Mouse (Mus musculus) stomach, embryonic 16.5 days (tissue): ENCODE measurements at regions not wholly inside any gene's neighbourhood (a gene's known extent, or its start where the extent isn't known, plus 50 kb on each side); places are given as distances from the start of the nearest gene placed in this dataset.

Experiments
- ATAC-seq: fragments of 200-750 bp; cut with Nextera tagmentation; 2 replicates; pipeline ENCODE4 v1.8.0; 2017; ENCODE audit warnings: moderate number of reproducible peaks, moderate TSS enrichment; ENCODE audit not compliant: insufficient read depth, low FRiP score
- H3K27ac ChIP-seq: fragments of 300-500 bp; sonication (generic); 2 replicates; pipeline ENCODE4 v1.5.1; 2014; ENCODE audit warnings: low read length
- H3K27me3 ChIP-seq: fragments of 300-500 bp; sonication (generic); 2 replicates; pipeline ENCODE4 v1.6.1; 2014; ENCODE audit warnings: low read length, control low read depth, mixed read lengths; ENCODE audit not compliant: control insufficient read depth, insufficient read depth
- H3K36me3 ChIP-seq: fragments of 300-500 bp; sonication (generic); 2 replicates; pipeline ENCODE4 v1.6.1; 2014; ENCODE audit warnings: low read length; ENCODE audit not compliant: control insufficient read depth, insufficient read depth
- H3K4me1 ChIP-seq: fragments of 300-500 bp; sonication (generic); 2 replicates; pipeline ENCODE4 v1.6.1; 2014; ENCODE audit warnings: low read length, control low read depth, mixed read lengths; ENCODE audit not compliant: control insufficient read depth, insufficient read depth
- H3K4me2 ChIP-seq: fragments of 300-500 bp; sonication (generic); 2 replicates; pipeline ENCODE4 v1.6.1; 2014; ENCODE audit warnings: low read depth, low read length, mixed read lengths
- H3K4me3 ChIP-seq: fragments of 300-500 bp; sonication (generic); replicated peaks from 2 replicates; pipeline ENCODE4 v1.5.1; 2014; ENCODE audit warnings: mild to moderate bottlenecking, low read length
- H3K9ac ChIP-seq: fragments of 300-500 bp; sonication (generic); 2 replicates; pipeline ENCODE4 v1.6.1; 2014; ENCODE audit warnings: low read length
- H3K9me3 ChIP-seq: fragments of 300-500 bp; sonication (generic); replicated peaks from 2 replicates; pipeline ENCODE4 v1.6.1; 2016; ENCODE audit warnings: low read length, control low read depth; ENCODE audit not compliant: control insufficient read depth
- WGBS: fragments of 180-500 bp; shearing (Covaris S2); extraction: QIAGEN DNeasy Blood & Tissue Kit; methylation state at CpG from one replicate; pipeline ENCODE4 v1.1.7; 2014; 5-methylcytosine and 5-hydroxymethylcytosine counted together

DNA sequence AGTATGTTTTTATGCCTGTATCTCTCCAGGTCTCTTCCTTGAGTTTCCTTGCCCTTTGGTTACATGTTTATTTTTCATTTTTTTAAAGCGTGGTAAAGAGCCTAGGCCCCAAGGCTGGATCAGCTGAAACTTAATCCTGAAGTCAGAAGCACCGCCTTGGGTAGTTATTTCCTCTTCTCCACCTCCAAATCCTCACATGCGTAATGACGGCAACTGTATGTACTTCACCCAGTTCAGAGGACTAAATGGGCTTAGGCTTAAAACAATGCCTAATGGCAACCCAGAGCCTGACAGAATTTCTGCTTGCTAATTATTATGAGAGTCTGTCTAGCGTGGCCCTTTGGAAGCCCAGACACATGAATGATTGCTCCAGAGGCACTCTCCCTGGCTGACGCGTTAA is 316.6 kb upstream of the A1bg start:
- H3K27me3 ChIP-seq: no peaks in the 10 kb centered on the region
- H3K4me2 ChIP-seq: no peak overlapping the region
- H3K4me3 ChIP-seq: no peak overlapping the region
- WGBS: 67% methylated on average over 7 of the region's 7 CpGs
- no peak overlapping the region for H3K27ac ChIP-seq
- 0 out of 2 replicates have a peak, but pooled peaks cover 5% of the 10 kb centered on the region for H3K4me1 ChIP-seq
- no peak overlapping the region for H3K9ac ChIP-seq
- no peaks in the 10 kb centered on the region for H3K36me3 ChIP-seq
- H3K9me3 ChIP-seq: no peaks in the 10 kb centered on the region
- ATAC-seq: no peak

DNA sequence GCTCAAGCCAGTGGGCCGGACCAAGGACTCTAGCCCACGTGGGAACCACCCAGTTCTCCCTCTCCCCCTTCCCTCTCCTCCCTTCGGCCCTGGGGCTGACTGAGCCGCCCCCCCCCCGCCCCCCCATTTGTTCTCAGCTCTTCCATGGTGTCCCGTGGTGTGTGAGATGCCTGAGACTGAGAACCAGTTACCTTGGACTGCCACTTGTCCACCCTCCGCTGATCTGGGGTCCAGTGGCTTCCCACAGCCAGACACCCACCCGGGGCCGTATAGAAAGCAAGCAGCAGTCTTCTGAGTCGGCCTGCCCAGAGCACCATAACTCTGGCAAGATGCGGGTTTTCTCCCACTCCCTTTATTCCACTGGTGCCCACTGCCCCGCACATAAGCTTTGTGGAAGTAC is 316.2 kb upstream of the A1bg start:
- no peaks in the 10 kb centered on the region for H3K27me3 ChIP-seq

DNA sequence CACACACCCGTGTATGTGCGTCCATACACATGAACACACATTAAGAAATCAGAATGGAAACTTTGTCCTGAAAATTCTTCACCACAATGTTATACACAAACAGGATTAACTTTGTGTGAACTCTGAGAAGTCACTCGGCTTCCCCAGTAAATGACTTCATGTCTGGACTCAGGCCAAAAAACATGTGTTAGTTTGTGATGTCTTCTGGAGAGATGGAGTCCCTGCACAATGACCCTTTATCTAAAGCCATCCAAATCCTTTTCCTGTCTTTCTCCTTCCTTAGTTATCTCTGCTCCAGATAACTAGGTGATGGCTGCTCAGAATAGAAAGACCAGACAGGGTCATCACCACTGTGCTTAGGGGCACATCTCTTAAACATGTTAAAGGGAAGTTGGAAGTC is 306.8 kb upstream of the A1bg start:
- H3K27me3 ChIP-seq: no peaks in the 10 kb centered on the region
- no peak overlapping the region for H3K4me3 ChIP-seq
- H3K36me3 ChIP-seq: no peaks in the 10 kb centered on the region
- H3K9ac ChIP-seq: no peak overlapping the region
- 32% methylated on average over 3 of the region's 3 CpGs for WGBS
- ATAC-seq: no peak
- H3K4me2 ChIP-seq: no peak overlapping the region
- no peaks in the 10 kb centered on the region for H3K9me3 ChIP-seq
- no peaks in the 10 kb centered on the region; the same call in 1 of the 2 replicates for H3K4me1 ChIP-seq
- H3K27ac ChIP-seq: no peak overlapping the region

More for the DNA sequence above, 316.2 kb upstream of the A1bg start:
- H3K36me3 ChIP-seq: no peaks in the 10 kb centered on the region
- H3K4me2 ChIP-seq: no peak overlapping the region
- no peak overlapping the region for H3K9ac ChIP-seq
- no peak overlapping the region for H3K4me3 ChIP-seq
- H3K9me3 ChIP-seq: no peaks in the 10 kb centered on the region
- 0 out of 2 replicates have a peak, but pooled peaks cover 5% of the 10 kb centered on the region for H3K4me1 ChIP-seq
- H3K27ac ChIP-seq: no peak overlapping the region
- ATAC-seq: no peak
- 64% methylated on average over 12 of the region's 12 CpGs for WGBS

DNA sequence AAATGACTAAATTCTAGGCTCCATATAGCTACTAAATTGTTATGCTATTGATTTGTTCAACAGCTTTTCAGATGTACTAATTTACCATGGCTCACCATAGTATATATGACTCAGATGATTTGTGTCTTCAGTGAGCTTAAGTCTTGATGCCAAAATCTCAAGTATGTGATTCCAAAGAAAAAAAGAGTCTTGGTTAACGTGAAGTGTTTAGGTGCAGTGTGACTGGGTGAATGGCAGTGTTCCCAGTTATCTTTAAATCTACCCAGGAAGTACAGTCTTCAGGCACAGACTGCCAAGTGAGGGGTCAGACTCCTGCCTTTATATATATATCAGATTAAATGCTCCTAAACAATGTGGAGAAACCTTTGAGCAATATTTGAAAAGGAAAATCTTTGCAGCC is 300.1 kb upstream of the A1bg start:
- no peak overlapping the region for H3K4me2 ChIP-seq
- H3K9ac ChIP-seq: no peak overlapping the region
- H3K4me3 ChIP-seq: no peak overlapping the region
- no peaks in the 10 kb centered on the region for H3K36me3 ChIP-seq
- no peaks in the 10 kb centered on the region for H3K9me3 ChIP-seq
- WGBS: 21% methylated on average over 1 of the region's 1 CpGs
- no peaks in the 10 kb centered on the region for H3K4me1 ChIP-seq
- no peak overlapping the region for H3K27ac ChIP-seq
- no peak for ATAC-seq
- no peaks in the 10 kb centered on the region for H3K27me3 ChIP-seq

DNA sequence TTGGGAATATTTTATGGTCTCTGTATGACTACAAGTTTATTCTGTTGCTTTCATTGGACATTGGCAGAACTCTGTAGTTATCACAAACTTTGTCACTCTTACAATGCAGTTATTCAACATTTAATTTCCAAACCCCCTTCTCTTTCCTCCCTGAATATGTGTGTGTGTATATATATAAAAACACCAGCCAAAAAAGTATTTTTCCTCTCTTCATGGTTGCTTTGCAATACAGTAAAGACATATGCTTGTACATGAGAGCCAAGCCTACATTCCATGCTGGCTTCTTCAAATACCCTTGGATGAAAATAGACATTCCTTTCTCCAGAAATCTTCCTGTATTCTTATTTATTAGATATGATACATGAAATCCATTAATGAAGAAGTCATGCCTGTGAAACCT is 287.3 kb upstream of the A1bg start:
- no peak overlapping the region for H3K4me3 ChIP-seq
- no peak overlapping the region for H3K9ac ChIP-seq
- no peaks in the 10 kb centered on the region for H3K36me3 ChIP-seq
- no peaks in the 10 kb centered on the region for H3K27me3 ChIP-seq
- no peak overlapping the region for H3K4me2 ChIP-seq
- no peak overlapping the region for H3K27ac ChIP-seq
- no peaks in the 10 kb centered on the region for H3K4me1 ChIP-seq
- no peak for ATAC-seq
- no peaks in the 10 kb centered on the region for H3K9me3 ChIP-seq

DNA sequence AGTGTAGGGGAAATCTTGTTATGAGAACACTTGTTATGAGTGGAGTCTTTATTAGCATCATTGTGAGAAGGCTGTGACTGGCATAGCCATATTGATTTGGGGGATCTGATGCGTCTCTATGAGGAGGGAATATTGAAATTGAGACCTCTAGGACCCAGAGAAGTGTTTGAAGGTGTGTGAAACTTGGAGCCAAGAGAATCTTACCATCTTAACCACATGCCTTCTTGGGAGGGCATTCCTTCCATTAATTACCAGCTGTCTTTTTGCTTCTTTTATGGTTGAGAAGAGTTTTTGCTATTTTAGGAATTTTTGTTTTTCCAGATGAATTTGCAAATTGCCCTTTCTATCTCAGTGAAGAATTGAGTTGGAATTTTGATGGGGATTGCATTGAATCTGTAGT is 267.2 kb upstream of the A1bg start:
- Histone ChIP-seq H3K4me3 (no peak overlapping the region), H3K9me3 (no peaks in the 10 kb centered on the region), H3K27me3 (no peaks in the 10 kb centered on the region), H3K4me1 (no peaks in the 10 kb centered on the region), H3K27ac (no peak overlapping the region), H3K36me3 (no peaks in the 10 kb centered on the region), H3K9ac (no peak overlapping the region), H3K4me2 (no peak overlapping the region)
- no peak for ATAC-seq
- WGBS: 84% methylated on average over 1 of the region's 1 CpGs

DNA sequence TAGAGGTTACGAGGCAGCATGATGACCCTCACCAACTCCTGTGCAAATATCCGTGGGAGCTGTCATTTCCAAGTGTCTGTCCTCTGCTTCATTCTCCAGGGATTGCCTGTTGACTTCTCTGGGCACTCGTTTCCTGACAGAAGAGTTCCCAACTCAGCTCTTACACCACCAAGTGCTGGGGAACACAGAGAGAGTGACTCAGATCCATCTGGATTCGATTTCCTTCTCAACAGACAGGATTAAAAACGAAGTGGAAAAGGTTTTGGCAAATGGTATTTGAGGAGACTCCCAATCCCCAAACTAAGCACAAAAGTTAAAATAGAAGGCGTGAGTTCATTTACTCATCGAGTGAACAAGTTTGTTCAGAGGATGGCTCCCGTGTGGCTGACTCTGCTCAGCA is 266.7 kb upstream of the A1bg start:
- Histone ChIP-seq H3K9me3 (no peaks in the 10 kb centered on the region), H3K4me3 (no peak overlapping the region), H3K4me2 (no peak overlapping the region), H3K9ac (no peak overlapping the region), H3K27ac (no peak overlapping the region), H3K36me3 (no peaks in the 10 kb centered on the region), H3K4me1 (no peaks in the 10 kb centered on the region), H3K27me3 (no peaks in the 10 kb centered on the region)
- no peak for ATAC-seq
- WGBS: 58% methylated on average over 8 of the region's 8 CpGs

DNA sequence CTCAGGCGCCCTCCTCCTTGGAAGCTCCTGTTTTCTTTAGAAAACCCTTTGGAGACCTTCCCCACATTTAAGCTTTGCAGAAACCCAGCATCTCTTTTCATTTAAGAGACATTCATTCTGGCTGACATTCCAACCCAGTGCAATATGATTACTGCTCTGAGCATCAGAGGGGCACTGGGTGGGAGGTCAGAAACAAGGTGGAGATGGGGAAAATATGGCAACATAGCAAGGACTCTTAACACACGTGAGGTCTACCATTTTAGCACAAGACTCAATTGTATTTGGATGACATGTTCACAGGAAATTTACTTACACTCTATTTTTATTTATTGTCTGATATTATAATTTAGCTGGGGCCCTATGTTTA is 261.8 kb upstream of the A1bg start:
- no peak for ATAC-seq
- H3K36me3 ChIP-seq: no peaks in the 10 kb centered on the region
- H3K4me1 ChIP-seq: no peaks in the 10 kb centered on the region
- H3K4me3 ChIP-seq: no peak overlapping the region
- 60% methylated on average over 2 of the region's 2 CpGs for WGBS
- H3K9me3 ChIP-seq: no peaks in the 10 kb centered on the region
- H3K9ac ChIP-seq: no peak overlapping the region
- H3K4me2 ChIP-seq: no peak overlapping the region
- peak overlapping the region; percentile 58 for H3K27ac ChIP-seq
- H3K27me3 ChIP-seq: no peaks in the 10 kb centered on the region

DNA sequence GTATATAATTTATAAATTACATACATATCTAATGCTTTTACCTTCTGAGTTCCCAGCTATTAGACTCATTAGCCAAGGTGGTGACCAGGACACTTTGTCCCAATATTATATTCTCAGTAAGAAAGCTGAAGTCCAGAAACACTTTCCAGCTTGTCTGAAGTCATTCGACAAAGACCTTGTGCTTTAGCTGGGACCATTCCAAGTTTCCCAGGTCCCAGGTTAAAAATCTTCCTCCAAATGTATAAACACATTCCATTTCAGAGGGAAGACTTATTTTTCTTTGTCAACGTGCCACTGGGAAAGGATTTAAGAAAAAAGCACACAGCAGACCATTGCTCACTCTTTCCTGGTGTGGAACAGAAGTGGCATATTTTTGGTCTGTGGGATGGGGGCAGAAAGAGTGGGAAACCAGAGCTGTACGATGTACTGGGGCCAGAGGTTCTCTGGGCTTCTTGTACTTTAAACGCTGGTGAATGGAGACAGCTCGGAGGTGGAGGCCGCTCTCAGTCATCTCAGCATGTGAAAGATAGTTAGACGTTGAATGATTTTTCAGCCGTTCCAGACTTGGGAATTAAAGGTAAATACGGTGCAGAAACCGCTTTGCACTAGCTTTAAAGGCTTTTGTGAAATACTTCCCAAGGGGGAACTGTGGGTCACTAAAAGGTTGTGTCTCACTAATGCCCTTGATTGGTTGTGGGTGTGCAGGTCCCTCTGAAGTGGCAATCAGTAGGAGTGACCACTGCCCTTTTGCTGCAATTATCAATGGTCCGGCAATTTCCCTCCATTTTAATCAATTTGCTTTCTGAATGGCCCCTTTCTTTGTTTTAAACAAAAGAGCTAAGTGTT is 261.2 kb upstream of the A1bg start:
- H3K9ac ChIP-seq: no peak overlapping the region
- WGBS: 37% methylated on average over 11 of the region's 11 CpGs
- H3K27me3 ChIP-seq: no peaks in the 10 kb centered on the region
- no peak overlapping the region for H3K4me2 ChIP-seq
- H3K4me3 ChIP-seq: no peak overlapping the region
- no peaks in the 10 kb centered on the region for H3K9me3 ChIP-seq
- H3K4me1 ChIP-seq: no peaks in the 10 kb centered on the region
- ATAC-seq: peak; percentile 10; the same call in 1 of the 2 replicates
- no peaks in the 10 kb centered on the region for H3K36me3 ChIP-seq
- peak overlapping the region; percentile 58 for H3K27ac ChIP-seq
